Mouse (Mus musculus): ENCODE data around the gene Gfy. TPM values are rescaled to one million over a fixed set of nuclear protein-coding genes. Genes with fewer than 3 reads are reported as not detected.

Gene Gfy
- polyA plus RNA-seq, 1 experiment from 2014 or later: not detected

DNA sequence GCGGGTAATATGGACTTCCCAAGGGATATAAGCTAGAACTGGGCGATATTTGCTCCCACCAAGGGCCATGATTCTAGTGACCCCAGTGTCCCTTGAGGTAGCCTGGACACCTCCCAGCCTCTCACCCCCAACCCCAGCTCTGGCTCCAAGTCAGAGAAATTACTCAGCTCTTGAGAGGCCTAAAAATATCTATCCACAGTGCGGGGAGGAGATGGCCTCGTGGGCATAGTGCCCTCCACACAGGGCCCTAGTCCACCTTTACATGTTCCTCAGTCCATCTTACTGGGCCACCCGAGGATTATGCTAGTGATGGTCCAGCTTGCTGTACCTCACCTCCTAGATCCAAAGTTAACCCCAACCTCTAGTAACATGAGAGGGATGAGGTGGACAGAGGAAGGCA, 14.5 kb downstream of the Gfy start:
- peaks cover 9% of the 10 kb centered on the region for H3K9me3 ChIP-seq (ENCODE audit: control insufficient read depth, low read length)
- peaks cover 6% of the 10 kb centered on the region for H3K4me1 ChIP-seq (replicated peaks; ENCODE audit: control insufficient read depth, insufficient read depth, low read length)
- peaks cover 2% of the 10 kb centered on the region; the same call in 1 of the 2 replicates for H3K36me3 ChIP-seq (ENCODE audit: control insufficient read depth, insufficient read depth, low read length)
- no peak overlapping the region for H3K4me3 ChIP-seq (ENCODE audit: low read length)
- H3K9ac ChIP-seq (ENCODE audit: low read length): no peak overlapping the region
- no peak for ATAC-seq (ENCODE audit: low read depth)
- no peak overlapping the region for H3K4me2 ChIP-seq (ENCODE audit: low read depth, low read length)
- peaks cover 75% of the 10 kb centered on the region for H3K27me3 ChIP-seq (ENCODE audit: control insufficient read depth, insufficient read depth, low read depth, low read length)
- H3K27ac ChIP-seq (ENCODE audit: low read length): no peak overlapping the region
- 57% methylated on average over 5 of the region's 5 CpGs for WGBS

DNA sequence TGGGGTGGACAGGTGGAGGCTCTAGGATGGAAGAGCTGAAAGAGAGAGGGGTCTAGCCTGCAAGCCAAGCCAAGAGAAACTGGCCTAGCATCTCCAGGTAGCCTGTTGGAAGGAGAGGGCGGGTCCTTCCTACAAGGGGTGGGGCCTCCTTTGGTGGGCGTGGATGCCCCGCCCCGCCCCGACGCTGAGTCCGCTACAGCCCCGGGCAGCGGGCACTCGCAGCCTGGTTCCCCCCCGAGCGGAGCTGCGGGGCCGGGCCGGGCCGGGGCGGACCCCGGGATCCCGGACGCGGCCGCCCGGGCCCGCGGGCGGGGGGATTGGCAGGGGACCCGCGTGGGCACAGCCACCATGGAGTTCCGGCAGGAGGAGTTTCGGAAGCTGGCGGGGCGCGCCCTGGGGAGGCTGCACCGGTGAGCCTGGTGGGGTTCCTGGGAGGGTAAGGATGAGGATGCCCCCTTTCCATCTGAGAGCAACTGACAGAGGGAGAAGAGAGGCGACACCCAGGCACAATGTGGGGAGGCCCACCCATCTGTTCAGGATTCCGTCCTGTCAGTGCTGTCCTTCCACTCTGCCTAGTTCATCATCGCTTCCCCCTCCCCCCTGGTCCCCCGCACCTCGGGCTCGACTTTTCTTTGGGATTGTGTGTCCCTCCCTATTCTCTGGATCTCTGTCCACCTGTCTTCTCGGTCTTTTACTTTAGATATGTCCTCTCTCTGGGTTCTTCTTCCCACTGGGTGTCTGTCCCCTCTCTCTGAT, 15.5 kb downstream of the Gfy start, which contains the start of gene Slc17a7:
Slc17a7 (plus strand) TSS at position 215 of the 756 bp plus-strand sequence.
- H3K4me2 ChIP-seq (ENCODE audit: low read depth, low read length): peak within 1 kb of the TSS; percentile 71
- H3K9ac ChIP-seq (ENCODE audit: low read length): peak within 1 kb of the TSS; percentile 65
- peak within 1 kb of the TSS; percentile 51 for H3K4me3 ChIP-seq (ENCODE audit: low read length)
- H3K4me1 ChIP-seq (replicated peaks; ENCODE audit: control insufficient read depth, insufficient read depth, low read length): peaks cover 6% of the 10 kb centered on the region
- 1% methylated on average over 37 of the region's 41 CpGs for WGBS
- H3K27me3 ChIP-seq (ENCODE audit: control insufficient read depth, insufficient read depth, low read depth, low read length): peaks cover 66% of the 10 kb centered on the region
- no peak within 1 kb of the TSS for H3K27ac ChIP-seq (ENCODE audit: low read length)
- peaks cover 2% of the 10 kb centered on the region; the same call in 1 of the 2 replicates for H3K9me3 ChIP-seq (ENCODE audit: control insufficient read depth, low read length)
- 0 out of 2 replicates have a peak, but pooled peaks have one; percentile 9 for ATAC-seq (ENCODE audit: low read depth)
- peaks cover 9% of the 10 kb centered on the region; the same call in 1 of the 2 replicates for H3K36me3 ChIP-seq (ENCODE audit: control insufficient read depth, insufficient read depth, low read length)

DNA sequence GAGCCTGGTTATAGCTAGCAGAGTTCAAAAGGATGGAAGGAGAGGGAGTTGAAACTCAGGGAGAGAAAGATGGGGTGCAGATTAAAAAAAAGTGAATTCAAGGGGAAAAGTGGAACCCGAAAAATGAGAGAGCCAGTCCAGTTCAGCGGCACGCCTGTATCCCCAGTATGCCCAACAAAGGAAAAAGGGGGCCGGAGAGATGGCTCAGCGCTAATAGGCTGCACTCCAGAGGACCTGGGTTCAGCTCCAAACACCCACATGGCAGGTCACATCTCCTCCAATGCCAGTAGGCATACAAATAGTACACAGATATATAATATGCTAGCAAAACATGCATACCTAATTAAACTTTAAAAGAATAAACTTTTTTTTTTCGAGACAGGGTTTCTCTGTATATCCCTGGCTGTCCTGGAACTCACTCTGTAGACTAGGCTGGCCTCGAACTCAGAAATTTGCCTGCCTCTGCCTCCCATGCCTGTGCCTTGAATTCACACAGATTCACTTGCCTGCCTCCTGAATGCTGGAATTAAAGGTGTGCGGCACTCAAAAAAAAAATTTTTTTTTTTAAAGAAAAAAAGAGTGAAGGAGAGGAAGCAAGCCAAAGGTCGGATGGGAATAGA, 16.3 kb downstream of the Gfy start:
- no peak overlapping the region for H3K4me3 ChIP-seq (ENCODE audit: low read length)
- peaks cover 58% of the 10 kb centered on the region for H3K27me3 ChIP-seq (ENCODE audit: control insufficient read depth, insufficient read depth, low read depth, low read length)
- H3K9ac ChIP-seq (ENCODE audit: low read length): no peak overlapping the region
- H3K4me1 ChIP-seq (replicated peaks; ENCODE audit: control insufficient read depth, insufficient read depth, low read length): peaks cover 6% of the 10 kb centered on the region
- H3K9me3 ChIP-seq (ENCODE audit: control insufficient read depth, low read length): no peaks in the 10 kb centered on the region
- peaks cover 9% of the 10 kb centered on the region; the same call in 1 of the 2 replicates for H3K36me3 ChIP-seq (ENCODE audit: control insufficient read depth, insufficient read depth, low read length)
- 69% methylated on average over 9 of the region's 9 CpGs for WGBS
- H3K27ac ChIP-seq (ENCODE audit: low read length): no peak overlapping the region
- ATAC-seq (ENCODE audit: low read depth): no peak
- no peak overlapping the region for H3K4me2 ChIP-seq (ENCODE audit: low read depth, low read length)

DNA sequence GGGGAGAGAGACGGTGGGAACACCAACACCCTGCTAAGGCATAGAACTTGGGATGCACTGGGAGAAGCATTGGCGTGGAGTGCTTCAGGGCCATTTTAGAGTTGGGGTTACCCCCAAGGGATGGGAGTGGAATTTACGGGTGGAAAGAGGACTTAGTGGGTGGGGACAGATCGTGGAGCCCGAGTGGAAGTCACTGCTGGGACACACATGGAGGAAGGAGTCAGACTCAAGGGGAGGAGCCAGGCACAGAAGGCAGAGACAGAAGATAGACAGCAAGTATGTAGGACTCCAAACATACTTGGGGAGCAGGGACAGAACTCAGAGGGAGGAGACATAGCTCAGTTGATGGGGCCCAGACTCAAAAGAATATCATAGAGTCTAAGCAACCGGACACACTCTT, 16.8 kb downstream of the Gfy start:
- Histone ChIP-seq H3K9me3 (ENCODE audit: control insufficient read depth, low read length) (no peaks in the 10 kb centered on the region), H3K9ac (ENCODE audit: low read length) (peak overlapping the region; percentile 56), H3K4me3 (ENCODE audit: low read length) (peak overlapping the region; percentile 53), H3K4me2 (ENCODE audit: low read depth, low read length) (peak overlapping the region; percentile 87), H3K27me3 (ENCODE audit: control insufficient read depth, insufficient read depth, low read depth, low read length) (peaks cover 52% of the 10 kb centered on the region), H3K4me1 (replicated peaks; ENCODE audit: control insufficient read depth, insufficient read depth, low read length) (peaks cover 6% of the 10 kb centered on the region), H3K36me3 (ENCODE audit: control insufficient read depth, insufficient read depth, low read length) (peaks cover 9% of the 10 kb centered on the region; the same call in 1 of the 2 replicates), H3K27ac (ENCODE audit: low read length) (no peak overlapping the region)
- WGBS: 19% methylated on average over 6 of the region's 6 CpGs
- ATAC-seq (ENCODE audit: low read depth): no peak; the same call in 1 of the 2 replicates

DNA sequence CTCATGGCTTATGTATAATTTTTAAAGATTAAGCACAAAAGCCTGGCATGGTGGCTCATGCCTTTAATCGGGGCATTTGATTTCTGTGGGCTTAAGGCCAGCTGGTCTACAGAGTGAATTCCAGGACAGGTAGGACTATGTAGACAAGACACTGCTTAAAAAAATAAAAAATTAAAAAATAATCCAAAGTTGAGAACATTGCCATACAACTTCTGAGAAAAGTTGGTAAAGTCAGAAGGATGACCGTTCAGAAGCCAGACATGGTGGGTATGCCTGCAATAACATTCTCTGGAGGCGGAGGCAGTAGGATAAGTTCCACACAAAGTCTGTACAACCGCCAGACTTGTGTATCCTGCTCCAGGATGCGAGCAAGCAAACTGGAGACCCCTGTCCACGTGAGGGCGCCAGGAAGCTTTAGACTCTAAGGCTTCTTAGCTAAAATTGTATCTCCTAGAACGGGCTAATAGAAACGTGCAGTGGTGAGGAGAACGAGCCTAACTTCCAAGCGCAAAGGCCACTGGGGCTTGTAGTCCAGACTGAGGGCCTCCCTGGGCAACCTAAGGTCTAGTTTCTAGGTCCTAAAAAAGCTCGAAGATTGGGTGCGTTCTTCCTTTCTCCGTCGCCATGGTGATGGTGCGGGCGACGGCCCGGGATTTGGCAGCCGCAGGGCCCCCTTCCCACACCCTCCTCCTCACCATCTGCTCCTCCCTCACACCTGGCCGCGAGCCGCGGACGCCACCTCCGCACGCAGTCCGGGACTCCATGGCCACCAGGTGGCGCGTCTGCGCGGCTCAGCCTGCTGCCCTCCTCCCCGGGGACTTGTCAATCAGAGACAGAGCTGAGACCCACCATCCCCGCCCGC, 17.5 kb downstream of the Gfy start:
- Histone ChIP-seq H3K4me2 (ENCODE audit: low read depth, low read length) (peak overlapping the region; percentile 87), H3K9ac (ENCODE audit: low read length) (peak overlapping the region; percentile 56), H3K36me3 (ENCODE audit: control insufficient read depth, insufficient read depth, low read length) (peaks cover 9% of the 10 kb centered on the region; the same call in 1 of the 2 replicates), H3K4me1 (replicated peaks; ENCODE audit: control insufficient read depth, insufficient read depth, low read length) (peaks cover 6% of the 10 kb centered on the region), H3K27me3 (ENCODE audit: control insufficient read depth, insufficient read depth, low read depth, low read length) (peaks cover 45% of the 10 kb centered on the region), H3K9me3 (ENCODE audit: control insufficient read depth, low read length) (no peaks in the 10 kb centered on the region), H3K27ac (ENCODE audit: low read length) (no peak overlapping the region), H3K4me3 (ENCODE audit: low read length) (peak overlapping the region; percentile 53)
- 4% methylated on average over 35 of the region's 35 CpGs for WGBS
- peak; percentile 93 for ATAC-seq (ENCODE audit: low read depth)

DNA sequence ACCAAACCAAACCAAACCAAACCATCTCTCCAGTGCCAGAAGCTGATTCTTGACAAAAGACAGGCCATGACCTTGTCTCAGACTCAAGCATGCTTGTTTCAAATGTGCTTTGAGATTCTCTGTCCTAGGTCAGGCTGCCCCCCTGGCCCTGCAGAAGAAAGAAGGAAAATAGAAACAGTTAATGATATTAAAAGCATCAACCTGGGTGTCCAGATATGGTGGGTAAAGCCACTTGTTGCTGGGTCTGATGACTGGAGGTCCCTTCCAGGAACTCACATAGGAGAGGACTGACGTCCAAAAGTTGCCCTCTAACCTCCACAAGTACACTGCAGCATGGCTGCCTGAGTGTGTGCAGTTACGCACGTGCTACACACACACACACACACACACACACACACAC, 18.5 kb downstream of the Gfy start:
- H3K36me3 ChIP-seq (ENCODE audit: control insufficient read depth, insufficient read depth, low read length): peaks cover 9% of the 10 kb centered on the region; the same call in 1 of the 2 replicates
- no peak overlapping the region for H3K27ac ChIP-seq (ENCODE audit: low read length)
- H3K27me3 ChIP-seq (ENCODE audit: control insufficient read depth, insufficient read depth, low read depth, low read length): peaks cover 35% of the 10 kb centered on the region
- no peaks in the 10 kb centered on the region for H3K9me3 ChIP-seq (ENCODE audit: control insufficient read depth, low read length)
- H3K4me2 ChIP-seq (ENCODE audit: low read depth, low read length): no peak overlapping the region
- H3K9ac ChIP-seq (ENCODE audit: low read length): no peak overlapping the region
- 87% methylated on average over 3 of the region's 3 CpGs for WGBS
- no peak for ATAC-seq (ENCODE audit: low read depth)
- no peak overlapping the region for H3K4me3 ChIP-seq (ENCODE audit: low read length)
- H3K4me1 ChIP-seq (replicated peaks; ENCODE audit: control insufficient read depth, insufficient read depth, low read length): peaks cover 6% of the 10 kb centered on the region

DNA sequence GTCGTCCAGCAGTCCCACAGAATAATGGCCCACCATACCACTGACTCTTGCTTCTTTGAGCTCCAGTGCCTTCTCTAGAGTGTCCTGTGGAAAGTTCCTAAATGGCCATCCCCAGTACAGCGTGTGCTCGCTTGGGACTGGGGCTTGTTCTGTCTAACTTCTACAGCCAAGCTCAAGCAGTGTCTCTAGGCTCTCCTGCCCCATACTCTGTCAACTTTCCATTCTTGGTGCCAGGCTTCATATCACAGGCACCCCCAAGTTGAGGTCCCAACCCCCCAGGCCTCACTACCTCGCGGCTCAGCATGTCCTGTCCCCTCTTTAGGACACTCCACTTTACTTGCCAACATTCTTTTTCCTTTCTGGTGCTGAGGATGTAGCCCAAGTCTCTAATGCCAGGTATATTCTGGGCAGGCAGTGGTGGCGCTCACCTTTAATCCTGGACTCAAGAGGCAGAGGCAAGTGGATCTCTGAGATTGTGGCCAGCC, 19.0 kb downstream of the Gfy start:
- no peak overlapping the region for H3K27ac ChIP-seq (ENCODE audit: low read length)
- H3K27me3 ChIP-seq (ENCODE audit: control insufficient read depth, insufficient read depth, low read depth, low read length): peaks cover 30% of the 10 kb centered on the region
- ATAC-seq (ENCODE audit: low read depth): no peak
- no peak overlapping the region for H3K9ac ChIP-seq (ENCODE audit: low read length)
- no peaks in the 10 kb centered on the region for H3K9me3 ChIP-seq (ENCODE audit: control insufficient read depth, low read length)
- peaks cover 8% of the 10 kb centered on the region for H3K4me1 ChIP-seq (replicated peaks; ENCODE audit: control insufficient read depth, insufficient read depth, low read length)
- 88% methylated on average over 6 of the region's 6 CpGs for WGBS
- H3K36me3 ChIP-seq (ENCODE audit: control insufficient read depth, insufficient read depth, low read length): peaks cover 9% of the 10 kb centered on the region; the same call in 1 of the 2 replicates
- no peak overlapping the region for H3K4me2 ChIP-seq (ENCODE audit: low read depth, low read length)
- no peak overlapping the region for H3K4me3 ChIP-seq (ENCODE audit: low read length)

DNA sequence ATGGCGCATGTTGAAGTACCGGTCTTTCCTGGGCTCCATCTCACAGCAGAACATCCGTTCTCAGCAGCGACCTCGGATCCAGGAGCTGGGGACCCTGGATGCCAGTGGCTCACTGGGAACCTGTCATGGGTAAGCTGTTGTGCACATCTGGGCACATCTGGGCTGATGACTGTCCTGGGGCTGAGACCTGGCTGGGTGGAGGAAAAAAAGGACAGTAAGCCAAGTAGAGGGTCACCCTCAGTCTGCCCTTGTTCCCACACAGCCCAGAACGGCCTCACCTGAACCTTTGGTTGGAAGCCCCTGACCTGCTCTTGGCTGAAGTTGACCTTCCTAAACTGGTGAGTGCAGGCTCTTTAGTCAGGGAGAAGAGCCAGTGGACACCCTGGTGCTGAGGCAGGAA, 20.4 kb downstream of the Gfy start:
- H3K4me2 ChIP-seq (ENCODE audit: low read depth, low read length): no peak overlapping the region
- H3K27ac ChIP-seq (ENCODE audit: low read length): no peak overlapping the region
- no peak overlapping the region for H3K4me3 ChIP-seq (ENCODE audit: low read length)
- no peak overlapping the region for H3K9ac ChIP-seq (ENCODE audit: low read length)
- H3K27me3 ChIP-seq (ENCODE audit: control insufficient read depth, insufficient read depth, low read depth, low read length): peaks cover 17% of the 10 kb centered on the region
- H3K36me3 ChIP-seq (ENCODE audit: control insufficient read depth, insufficient read depth, low read length): peaks cover 9% of the 10 kb centered on the region; the same call in 1 of the 2 replicates
- WGBS: 93% methylated on average over 6 of the region's 6 CpGs
- peaks cover 15% of the 10 kb centered on the region for H3K4me1 ChIP-seq (replicated peaks; ENCODE audit: control insufficient read depth, insufficient read depth, low read length)
- H3K9me3 ChIP-seq (ENCODE audit: control insufficient read depth, low read length): no peaks in the 10 kb centered on the region
- ATAC-seq (ENCODE audit: low read depth): no peak

Measured in lung, embryonic 16.5 days (tissue).